Mouse (Mus musculus) CD4-positive, CD25-positive, alpha-beta regulatory T cell, adult 4 months (primary cell): Measurements from ENCODE around the gene Olfr518. TPM values are rescaled to one million over a fixed set of nuclear protein-coding genes. Genes with fewer than 3 reads are reported as not detected.
A peak's percentile ranks its signal among the peaks of the same experiment; 100 is the strongest.

ENCODE experiments used
- ATAC-seq: one replicate; pipeline ENCODE4 v1.8.0; 2017
- polyA plus RNA-seq, 2 experiments: library from polyadenylated mRNA; unstranded; fragments of 100-300 nt; shearing (Covaris generic); gene quantifications; one replicate each; pipeline ENCODE4 v1.2.1; 2017

Gene Olfr518
- under 1 TPM in 1 of 2 experiments, not detected in 1; 0.24 TPM for polyA plus RNA-seq

DNA sequence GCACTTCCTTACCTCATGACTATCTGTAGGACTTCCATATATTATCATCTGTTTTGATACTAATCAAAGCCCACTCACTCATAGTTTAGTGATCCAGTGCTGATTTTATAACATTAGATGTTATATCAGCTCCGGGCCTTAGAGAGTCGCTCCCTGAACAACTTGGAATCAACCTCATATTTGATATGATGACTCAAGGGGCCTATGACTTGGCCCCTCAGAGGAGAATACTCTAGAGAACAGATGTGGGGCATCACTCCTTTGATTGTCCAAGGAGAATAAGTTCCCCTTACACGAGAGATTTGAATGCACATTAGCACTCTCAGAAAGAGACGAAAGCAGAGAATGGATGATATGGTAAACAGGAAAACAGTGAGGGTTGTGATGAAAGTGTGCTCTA is at the start of gene Olfr518:
TSS of gene Olfr518 (minus strand) at position 101 of the 400 bp plus-strand sequence.
- ATAC-seq: no peak

DNA sequence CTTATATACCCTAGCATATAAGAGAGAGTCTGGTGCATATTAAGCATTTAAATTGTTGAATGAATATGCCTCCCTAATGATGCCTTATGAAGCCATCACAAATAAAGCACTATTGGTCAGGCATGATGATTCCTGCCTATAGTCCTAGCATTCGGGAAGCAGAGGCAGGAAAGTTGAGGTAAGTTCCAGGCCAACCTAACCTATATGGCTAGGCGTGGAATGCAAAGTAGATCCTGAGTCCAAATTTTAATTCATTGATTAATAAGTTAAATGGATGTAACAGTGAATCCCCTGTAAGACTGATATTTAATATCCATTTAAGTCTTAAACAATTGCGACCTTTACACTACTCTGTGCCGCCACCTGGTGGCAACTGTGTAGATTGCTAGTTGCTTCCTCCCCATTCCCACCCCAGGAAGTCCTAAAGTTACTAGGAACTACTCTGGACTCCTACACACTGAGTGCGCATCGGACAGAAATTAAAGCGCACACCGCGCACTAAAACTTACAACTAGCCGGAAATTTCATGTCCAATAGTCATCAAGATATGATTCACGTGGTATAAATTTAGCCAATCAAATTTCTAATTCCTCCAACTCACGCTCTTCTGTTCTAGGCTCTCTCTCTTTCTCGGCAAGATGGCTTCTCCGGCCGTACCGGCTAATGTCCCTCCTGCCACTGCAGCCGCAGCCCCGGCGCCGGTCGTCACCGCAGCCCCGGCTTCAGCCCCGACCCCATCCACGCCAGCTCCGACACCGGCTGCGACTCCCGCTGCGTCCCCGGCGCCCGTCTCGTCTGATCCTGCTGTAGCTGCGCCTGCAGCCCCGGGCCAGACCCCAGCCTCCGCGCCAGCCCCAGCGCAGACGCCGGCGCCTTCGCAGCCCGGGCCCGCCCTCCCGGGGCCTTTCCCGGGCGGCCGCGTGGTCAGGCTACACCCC is 49.3 kb upstream of the Olfr518 start, which contains the start of gene Eif3f:
TSS of gene Eif3f (plus strand) at position 624 of the 938 bp plus-strand sequence.
- ATAC-seq: peak; percentile 96

DNA sequence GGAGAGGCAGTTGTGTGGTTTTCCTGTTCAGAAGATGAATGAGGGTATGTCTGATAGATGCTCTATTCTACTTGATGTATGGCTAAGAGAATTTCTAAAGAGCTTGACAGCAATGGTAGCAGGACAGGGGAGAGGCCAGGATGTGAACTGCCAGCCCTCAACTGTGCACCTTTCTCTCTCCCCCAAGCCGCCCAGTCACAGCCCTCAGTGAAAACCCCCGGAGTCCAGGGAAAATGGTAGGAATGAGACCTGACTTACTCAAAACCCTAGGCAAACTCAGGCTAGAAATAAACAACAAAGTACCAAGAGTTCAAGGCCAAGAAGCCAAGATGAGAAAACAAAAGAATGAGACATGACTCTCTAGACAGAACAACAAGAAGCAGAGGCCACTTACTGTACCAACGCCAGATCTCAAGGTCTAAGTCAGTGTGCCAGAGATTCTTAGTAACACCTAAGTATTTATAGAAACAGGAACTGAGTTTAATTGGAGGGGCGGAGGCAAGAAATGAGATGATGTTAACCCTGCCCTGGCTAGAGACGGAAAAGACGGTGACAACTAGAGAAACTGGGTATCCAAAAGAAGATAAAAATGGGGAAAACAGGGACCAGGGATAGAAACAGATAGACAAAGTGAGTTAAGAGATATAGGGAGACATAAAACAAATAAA is 45.1 kb upstream of the Olfr518 start, which contains the start of gene Nlrp10:
TSS of gene Nlrp10 (minus strand) at position 453 of the 668 bp plus-strand sequence.
- ATAC-seq: no peak

DNA sequence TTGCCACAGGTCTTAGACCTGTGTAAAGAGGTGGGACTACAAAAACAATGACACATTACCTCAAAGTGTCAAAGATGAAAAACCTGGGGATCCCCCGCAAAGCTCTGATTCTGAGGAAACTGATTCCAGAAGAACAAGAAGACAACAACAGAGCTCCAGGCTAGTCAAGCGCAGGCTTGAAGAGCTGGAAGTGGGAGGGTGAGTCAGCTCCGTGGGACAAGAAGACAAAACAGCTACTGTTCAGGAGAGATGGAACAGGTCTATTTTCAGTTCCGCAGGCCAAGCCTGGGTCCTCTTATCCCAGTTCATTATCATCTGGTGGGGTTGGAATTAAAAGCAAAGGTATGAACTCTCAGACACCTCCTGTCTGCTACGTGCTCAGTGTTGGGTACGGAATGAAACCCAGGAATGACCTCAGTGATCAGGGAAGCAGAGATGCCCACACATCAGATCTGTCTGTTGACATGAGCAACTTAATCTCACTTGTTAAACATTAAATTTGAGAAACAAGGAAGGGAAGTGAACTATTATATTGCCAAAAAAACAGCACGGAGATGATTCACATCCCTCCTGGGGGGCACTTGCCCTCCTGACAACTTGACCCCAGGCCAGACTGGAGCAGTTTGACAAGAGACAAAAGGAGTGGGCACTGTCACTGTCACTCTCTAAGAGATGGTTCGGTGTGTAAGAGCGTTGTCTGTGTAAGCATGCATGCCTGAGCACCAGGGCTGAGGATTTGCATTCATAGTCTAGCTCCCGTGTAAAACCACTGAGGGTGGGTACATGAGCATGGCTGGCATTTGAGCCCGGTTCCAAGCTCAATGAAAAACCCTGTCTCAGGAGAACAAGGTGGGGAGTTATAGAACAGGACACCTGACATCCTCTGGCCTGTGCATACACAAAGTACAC is 43.7 kb upstream of the Olfr518 start:
- no peak for ATAC-seq

DNA sequence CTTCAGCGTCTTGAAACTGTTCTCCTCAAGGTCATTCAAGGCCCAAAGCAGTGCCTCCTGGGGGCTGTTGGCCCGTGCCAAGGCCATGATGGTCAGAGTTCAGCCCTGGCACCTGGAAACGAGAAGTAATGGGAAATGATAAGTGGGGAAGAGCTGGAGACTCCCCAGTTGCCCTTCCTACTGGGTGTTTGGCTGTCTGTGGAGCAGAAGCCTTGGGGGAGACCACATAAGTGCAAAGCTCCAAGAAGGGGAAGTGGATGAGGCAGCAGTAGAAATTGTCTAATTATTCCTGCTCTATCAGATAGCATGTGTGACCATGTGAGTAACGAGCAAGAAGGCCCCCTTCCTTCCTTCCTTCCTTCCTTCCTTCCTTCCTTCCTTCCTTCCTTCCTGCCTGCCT is 42.2 kb upstream of the Olfr518 start:
- ATAC-seq: no peak

DNA sequence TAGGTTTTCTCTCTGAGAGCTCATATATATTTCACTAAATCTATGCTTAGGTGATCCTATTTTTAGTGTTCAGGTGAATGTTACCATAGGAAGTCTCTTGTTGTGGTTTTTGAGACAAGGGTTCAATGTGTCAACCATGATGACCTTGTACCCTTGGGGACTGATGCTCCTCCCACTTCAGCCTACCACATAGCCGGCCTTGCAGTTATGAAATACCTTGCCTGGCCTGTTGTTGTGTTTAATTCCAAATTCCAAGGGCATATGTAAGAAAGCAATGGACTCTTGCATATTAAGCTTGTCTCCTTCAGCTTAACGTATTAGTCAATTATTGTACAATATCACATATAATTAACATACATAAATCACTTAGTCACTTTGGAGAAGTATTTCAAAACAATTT is 19.2 kb upstream of the Olfr518 start:
- no peak for ATAC-seq

DNA sequence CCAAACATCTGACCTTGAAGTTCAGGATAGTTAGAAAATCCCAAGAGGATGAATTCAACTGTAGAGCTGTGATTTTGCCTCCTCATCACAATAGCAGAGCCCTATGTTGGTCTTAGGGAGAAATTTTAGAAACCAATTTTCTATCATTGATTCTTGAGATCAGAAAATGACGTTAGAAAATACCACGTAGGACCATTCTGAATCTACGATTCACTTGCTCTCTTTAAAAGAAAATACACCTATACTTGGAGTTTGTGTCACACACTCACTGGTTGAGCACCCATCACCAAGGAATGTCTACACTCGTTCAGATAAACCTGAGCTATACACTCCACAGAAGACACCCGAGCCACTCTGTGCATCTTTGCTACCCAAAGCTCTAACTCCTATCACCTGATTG is 9.5 kb upstream of the Olfr518 start, which contains the start of gene Olfr519:
TSS of gene Olfr519 (minus strand) at position 101 of the 400 bp plus-strand sequence.
- ATAC-seq: no peak

DNA sequence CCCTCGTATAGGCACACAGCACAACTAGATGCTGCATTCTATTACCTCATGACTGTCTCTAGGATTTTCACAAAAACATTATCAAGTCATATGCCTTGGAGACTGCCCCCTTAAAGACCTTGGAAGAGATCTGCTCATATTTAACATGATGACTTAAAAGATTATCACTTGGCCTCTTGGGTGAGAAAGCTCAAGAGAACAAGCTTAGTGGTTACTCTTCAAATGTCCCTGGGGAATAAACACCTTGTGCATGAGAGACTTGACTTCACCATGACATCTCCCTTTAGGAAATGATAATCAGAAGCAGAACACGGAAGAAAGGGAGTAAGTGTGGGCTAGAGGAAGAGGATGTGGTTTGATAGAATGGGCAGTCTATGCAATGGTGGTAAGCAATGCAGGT is 12.5 kb downstream of the Olfr518 start, which contains the start of gene Olfr517:
TSS of gene Olfr517 (minus strand) at position 101 of the 400 bp plus-strand sequence.
- ATAC-seq: no peak

DNA sequence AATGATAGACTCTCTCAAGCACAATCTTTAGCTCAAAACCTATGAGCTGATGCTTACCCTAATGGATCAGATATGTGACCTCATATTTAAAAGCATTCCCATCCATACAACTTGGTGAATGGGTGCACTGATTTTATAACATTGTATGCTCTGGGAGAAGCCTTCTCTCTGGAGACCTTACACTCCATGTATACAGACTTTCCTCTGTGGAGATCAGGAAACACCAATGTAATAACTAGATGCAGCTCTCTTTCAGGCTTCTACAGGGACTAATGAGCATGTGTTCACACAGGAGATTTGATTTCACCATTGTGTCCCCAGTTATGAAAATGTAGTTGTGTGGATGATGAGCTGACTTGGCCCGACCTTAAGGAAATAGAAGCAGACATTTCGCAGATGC is 34.4 kb downstream of the Olfr518 start, which contains the start of gene Olfr516:
TSS of gene Olfr516 (minus strand) at position 101 of the 400 bp plus-strand sequence.
- ATAC-seq: no peak

Other genes with a start within 250 kb of the Olfr518 start
- gene Olfr509, start 233.1 kb downstream of the Olfr518 start, polyA plus RNA-seq: not detected
- gene Olfr510, start 218.6 kb downstream of the Olfr518 start, polyA plus RNA-seq: not detected
- gene Olfr512, start 171.7 kb downstream of the Olfr518 start, polyA plus RNA-seq: not detected
- not detected for gene Olfr513, start 134.0 kb downstream of the Olfr518 start, polyA plus RNA-seq
- not detected for gene Olfr514, start 59.0 kb downstream of the Olfr518 start, polyA plus RNA-seq
- gene Olfr516, start 34.5 kb downstream of the Olfr518 start, polyA plus RNA-seq: not detected
- gene Olfr517, start 12.6 kb downstream of the Olfr518 start, polyA plus RNA-seq: not detected
- gene Olfr519, start 9.4 kb upstream of the Olfr518 start, polyA plus RNA-seq: not detected
- under 1 TPM in 1 of 2 experiments, not detected in 1; 0.22 TPM for gene Nlrp10, start 45.2 kb upstream of the Olfr518 start, polyA plus RNA-seq
- gene Eif3f, start 49.4 kb upstream of the Olfr518 start, polyA plus RNA-seq: 10 to 100 TPM; 15.8 to 47.3 TPM
- under 1 TPM; 0.34 to 0.37 TPM for gene Tub, start 65.3 kb upstream of the Olfr518 start, polyA plus RNA-seq
- under 1 TPM; 0.19 to 0.43 TPM for gene Ric3, start 198.3 kb upstream of the Olfr518 start, polyA plus RNA-seq